Mouse (Mus musculus): Measurements from ENCODE around the gene Krba1.
A peak's percentile ranks its signal among the peaks of the same experiment; 100 is the strongest.

Gene Krba1

DNA sequence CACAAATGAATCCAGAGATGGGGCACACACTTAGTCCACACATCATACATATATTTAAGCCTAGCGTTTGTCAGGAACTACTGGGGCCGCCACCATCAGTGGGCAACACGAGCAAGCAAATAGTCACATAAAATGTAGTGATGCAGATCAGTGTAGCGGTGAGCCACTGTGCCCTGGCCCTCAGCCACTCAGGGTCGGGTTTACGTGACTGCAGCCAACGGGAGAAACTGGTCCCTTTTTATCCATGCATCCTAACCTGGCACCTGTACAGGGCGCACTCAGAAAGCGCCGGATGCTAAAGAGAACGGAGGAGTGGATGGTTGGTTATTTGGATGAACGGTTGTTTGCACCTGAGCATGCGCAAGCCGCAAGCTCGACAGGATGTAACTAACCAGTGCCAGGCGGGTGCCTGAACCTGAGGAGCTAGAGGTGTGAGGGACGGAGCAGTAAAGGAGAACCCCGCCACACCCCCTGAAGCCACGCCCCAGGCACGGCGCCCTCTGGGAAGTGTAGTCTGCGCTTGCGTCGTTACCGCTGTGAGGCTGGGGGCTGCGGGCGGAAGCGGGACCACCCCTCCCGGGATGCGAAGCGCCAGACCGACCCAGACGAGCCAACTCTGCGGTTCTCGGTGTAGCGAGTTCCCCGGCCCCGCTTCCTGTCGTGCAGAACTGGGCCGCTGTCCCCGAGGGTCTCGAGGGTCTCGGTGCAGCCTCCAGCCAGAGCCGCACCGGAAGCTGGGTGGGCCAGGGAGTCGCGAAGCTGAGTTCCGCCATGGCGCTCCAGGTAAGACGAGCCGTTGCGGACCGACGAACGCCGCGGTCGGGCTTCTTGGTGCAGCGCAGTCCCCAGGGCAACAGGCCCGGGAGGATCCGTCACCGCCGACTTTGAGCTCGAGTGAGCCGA lies at the start of gene Krba1:
Krba1 (plus strand) TSS at position 482 of the 903 bp plus-strand sequence.
- peak; percentile 55 for DNase-seq (ENCODE audit: extremely low read depth, insufficient read length, low spot score)

DNA sequence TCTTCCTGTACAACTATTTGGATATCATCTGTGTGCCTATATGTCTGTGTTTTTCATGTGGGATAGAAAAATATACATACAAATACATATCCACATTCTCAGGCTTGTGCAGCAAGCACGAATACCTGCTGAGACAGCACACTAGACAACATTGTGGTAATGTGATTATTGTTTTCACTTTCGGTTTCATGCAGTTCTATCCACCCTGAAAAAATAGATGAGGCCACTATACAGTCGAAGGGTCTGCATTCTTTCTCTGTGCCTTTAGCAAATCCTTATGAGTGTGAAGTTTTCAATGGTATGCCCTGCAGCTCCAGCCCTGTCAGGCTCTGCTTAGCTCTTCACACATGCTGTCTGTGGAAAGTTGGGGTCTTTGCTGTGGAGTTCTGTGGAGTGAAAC lies 36.5 kb upstream of the Krba1 start:
- DNase-seq (ENCODE audit: extremely low read depth, insufficient read length, low spot score), result no peak

DNA sequence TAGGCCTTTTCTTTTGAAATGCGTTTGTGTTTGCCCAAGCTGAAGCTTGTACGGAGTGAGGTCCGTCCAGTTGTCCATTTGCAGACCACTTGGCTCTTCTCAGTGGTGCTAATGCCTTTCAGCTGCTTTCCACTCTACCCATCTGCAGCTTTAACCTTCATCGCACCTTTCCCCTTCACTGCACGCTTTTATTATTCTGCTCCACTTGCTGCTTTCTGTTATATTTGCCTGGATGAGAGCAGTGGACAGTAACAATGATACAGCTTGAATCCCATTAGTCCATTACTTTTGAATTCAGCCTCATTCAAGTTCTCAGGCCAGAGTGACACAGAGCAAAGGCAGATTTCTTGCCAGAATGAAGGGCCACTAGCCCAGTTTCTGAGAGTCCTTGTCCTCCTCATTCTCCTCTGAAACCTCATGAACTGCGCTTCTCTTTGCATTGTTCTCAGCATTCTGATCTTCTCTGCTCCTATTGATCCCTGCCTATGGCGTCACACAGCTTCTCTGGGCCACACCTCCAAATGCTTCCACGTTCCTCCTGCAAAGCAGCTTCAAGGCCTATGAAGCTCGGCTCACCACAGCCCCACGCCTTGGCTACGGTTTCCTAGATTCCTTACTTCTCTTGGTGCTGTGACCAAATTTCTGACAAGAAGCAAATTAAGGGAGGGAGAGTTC lies 28.9 kb upstream of the Krba1 start:
- DNase-seq (ENCODE audit: extremely low read depth, insufficient read length, low spot score), result no peak

DNA sequence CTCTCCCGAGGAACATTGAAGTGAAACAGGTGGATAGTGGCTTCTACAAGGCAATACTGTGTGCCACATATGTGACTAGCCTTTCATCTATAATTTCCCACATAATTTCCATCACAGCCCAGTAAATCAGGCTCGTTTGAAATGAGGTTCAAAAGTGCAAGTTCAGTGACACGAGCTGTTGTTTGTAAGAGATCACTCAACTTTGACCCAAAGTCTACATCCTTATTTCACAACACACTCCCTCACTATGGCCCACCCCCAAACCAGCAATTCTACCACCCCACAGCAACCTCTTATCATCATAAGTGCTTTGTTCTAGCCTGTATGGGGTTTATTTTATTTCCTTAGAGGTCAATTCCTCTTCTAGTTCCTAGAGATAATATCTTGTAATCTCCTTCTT lies 7.2 kb upstream of the Krba1 start:
- DNase-seq (ENCODE audit: extremely low read depth, insufficient read length, low spot score), result no peak

DNA sequence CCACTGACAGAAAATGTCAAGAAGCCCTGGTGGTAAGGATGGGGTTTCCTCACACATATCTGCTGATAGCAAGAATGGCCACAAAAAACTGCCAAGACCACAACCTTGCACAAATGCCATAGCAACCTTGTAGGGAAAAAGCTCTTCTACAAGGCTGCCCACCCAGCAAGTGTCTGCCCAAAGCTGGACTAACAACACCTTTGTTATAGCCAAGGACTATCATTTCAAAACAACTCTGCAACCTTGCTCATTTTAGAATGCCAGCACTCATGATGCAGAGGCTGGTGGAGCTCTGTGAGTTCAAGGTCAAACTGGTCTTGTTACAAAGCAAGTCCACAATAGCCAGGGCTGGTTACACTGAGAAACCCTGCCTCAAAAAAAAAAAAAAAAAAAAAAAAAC lies 1.6 kb upstream of the Krba1 start:
- DNase-seq (ENCODE audit: extremely low read depth, insufficient read length, low spot score), result no peak

DNA sequence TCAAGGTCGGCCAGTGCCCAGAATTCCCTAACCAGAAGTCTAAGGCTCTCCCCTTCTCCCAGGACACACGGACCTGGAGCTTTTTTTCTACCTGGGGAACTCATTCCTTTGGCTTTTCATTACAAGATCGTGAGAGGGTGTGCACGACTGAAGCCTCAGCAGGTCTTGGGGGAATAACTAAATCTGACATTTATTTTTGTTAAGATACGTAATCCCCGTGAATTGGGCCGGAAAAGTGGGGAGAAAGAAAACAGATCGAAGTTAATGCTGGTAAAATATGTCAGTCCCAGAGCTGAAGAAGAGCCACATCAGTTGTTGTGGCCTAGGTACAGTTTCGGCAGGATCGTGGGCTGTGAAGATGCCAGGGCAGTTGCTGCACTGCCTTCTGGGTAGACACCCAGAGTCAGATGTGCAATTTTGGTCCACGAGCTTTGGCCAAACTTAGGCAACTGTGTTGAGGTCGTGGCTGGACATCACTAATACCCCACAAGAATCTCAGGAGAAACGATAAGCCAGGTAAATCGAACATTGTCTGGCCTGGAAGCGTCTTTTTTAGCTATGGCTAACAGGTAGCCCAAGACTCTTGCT lies 716 bp downstream of the Krba1 start:
- DNase-seq (ENCODE audit: extremely low read depth, insufficient read length, low spot score), result no peak

DNA sequence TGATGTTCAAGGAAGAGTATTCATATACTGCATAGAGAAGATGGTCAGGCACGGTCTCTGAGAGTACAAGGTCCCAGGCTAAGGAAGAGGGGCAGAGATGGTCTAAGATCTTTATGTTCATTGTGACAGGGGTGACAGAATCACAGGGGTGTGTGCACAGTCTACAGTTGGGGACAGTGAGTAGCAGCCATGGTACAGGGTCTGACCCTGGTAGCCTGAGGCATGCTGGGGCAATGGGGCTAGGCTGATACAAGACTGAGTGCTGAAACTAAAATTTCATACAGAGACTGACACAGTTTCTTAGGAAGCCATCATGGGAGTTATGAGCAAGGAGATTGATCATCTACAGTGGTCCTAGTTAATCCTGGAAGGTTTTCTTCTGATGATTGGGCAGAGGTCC lies 1.3 kb downstream of the Krba1 start:
- no peak for DNase-seq (ENCODE audit: extremely low read depth, insufficient read length, low spot score)

DNA sequence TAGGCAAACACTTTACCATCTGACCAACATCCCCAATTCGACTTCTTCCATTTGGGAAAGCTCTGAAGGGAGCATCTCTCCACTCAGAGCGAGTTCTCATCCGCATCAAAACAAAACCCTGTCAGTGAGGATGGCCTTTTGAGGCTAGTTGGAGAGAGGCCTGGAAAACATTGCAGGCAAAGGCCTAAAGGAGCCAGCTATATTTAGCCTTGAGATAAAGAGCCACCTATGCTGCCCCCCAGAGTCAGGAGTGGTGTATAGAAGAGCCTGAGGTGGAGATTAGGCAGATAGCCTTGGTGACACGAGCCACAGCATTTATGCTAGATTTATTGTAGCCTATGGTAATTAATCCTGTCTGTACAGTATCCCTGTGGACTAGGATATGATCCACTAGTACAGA lies 1.9 kb downstream of the Krba1 start:
- DNase-seq (ENCODE audit: extremely low read depth, insufficient read length, low spot score), result no peak

DNA sequence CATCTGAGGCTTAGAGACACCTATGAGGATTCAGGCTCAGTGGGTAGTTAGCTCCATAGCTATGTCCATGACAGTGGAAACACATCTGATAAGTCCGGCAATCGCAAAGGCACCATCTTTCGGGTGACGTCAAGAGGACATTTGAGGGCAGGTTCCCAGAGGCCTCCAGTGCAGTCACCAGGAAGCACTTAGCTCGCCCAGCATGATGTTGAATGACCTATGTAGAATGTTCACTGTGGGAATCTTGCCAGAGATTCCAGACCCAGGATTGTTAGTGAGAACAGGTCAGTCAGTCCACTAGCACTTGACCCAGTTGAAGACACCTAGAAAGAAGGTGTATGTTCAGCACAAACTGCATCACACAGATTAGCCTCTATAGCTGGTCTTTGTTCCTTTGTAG lies 4.5 kb downstream of the Krba1 start:
- DNase-seq (ENCODE audit: extremely low read depth, insufficient read length, low spot score), result no peak

DNA sequence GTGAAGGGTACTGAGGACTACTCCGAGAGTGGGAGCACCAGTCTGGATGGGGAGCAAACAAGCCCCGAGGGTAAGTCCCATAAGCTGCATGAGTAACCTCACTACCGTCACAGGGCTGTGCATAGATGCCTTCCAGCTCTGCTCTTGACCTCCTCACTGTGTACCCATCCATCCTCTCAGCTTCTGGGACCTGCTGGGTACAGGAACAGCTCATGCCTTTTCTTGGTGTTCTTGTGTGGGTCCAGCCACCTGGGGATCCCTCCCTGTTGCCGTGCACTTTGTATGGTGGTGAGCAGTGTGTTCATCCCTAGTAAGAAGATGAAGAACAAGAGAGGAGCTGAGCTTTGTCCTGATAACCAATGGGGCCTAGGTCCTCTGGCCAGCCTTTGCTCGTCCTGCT lies 8.7 kb downstream of the Krba1 start:
- DNase-seq (ENCODE audit: extremely low read depth, insufficient read length, low spot score), result no peak

DNA sequence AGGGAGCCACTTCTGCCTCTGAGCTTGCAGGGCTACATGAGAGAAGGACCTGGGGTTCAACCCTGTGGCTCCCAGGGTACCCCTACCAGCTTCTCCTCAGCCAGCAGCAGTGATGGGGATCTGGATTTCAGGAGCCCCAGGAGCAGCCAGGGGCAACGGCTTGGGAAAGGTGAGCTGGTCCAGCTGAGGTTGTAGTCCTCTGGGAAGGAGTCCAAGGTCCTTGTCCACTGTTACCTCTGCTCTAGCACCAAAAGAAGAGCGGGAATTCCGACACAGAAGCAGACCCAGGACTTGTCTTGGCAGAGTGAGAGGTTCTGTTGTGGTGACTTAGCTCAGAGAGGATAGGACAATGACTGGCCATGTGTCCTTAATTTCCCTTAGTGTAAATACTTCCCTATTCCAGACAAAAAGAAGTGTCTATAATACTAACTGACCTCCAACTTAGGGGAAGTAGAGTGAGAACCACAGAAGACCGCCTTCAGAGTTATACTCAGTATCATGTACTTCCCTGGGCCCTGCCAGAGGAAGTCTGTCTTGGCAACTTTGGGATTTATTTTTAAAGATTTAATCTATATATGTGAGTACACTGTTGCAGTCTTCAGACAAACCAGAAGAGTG lies 14.4 kb downstream of the Krba1 start:
- no peak for DNase-seq (ENCODE audit: extremely low read depth, insufficient read length, low spot score)

DNA sequence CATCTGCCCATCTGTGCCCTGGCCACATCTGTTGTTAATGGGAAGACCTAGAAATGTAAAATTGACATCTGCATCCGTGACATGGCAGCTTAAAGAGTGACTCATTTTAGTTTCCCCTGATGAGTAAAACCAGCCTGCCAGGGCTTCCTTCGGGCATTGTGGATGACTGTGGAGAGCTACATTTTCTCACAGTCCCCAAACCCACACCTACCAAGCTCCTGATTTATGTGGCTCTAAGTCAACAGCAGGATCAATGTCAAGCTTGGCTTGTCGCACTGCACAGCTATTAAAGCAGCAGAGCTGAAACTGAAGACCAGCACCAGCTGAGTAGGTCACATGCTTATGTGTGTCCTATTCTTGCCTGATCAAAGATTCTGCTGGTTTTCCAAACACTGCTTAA lies 15.2 kb downstream of the Krba1 start:
- peak; percentile 11 for DNase-seq (ENCODE audit: extremely low read depth, insufficient read length, low spot score)

DNA sequence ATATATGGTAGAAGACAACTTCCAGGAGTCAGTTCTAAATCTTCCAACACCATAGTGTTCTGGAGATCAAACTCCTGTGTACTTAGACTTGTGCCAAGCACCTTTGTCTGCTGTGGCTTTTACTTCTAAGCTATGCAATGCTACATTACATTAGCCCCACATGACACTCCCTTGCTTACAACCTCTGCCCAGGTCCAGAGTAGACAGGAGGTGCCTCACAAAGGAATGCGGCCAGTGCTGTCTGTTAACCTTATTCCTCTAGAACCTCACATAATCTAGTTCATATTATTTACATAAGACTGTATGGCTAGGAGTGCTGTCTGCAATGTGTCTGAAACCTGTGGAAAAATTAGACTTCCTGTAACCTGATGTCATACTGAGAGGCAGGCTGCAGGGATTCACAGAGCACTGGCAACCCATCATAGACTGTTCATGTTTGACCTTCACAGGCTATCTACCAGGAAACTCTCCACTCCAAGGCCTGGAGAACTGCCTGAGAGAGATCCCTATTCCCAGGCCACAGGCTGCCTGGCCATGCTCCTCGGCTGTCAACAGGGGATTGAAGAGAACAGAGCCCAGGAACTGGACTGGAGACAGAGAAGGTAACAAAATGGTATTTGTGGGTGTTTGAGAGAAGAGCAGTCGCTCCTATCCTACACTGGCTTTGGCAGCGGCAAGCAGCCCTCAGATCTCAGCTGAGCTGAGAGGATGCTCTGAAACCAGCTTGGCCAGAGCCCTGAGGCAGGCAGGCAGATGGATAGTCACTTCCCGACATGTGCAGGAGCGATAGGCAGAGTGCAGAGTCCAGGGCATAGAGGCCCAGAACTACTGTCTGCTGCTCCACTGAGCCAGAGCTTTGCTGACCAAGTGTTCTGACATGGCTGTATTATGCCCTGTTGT lies 16.1 kb downstream of the Krba1 start:
- no peak for DNase-seq (ENCODE audit: extremely low read depth, insufficient read length, low spot score)

DNA sequence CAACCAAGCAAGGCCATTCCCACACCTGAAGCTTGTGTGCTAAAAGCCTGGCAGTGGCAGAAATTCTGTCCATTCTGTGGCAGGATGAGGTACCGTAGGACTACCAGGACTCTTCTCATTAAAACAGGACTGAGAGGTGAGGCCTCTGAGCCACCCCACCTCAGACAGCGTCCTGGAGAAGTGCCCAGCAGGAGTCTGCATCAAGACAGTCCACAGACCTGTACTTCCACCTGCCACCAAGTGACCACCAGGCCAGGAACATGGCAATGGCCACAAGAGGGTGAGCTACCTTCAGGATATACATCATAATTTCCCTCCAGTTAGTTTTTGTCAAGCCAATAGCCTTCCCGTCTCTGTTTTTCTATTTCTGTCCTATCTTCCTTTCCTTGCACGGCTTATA lies 16.8 kb downstream of the Krba1 start:
- no peak for DNase-seq (ENCODE audit: extremely low read depth, insufficient read length, low spot score)

DNA sequence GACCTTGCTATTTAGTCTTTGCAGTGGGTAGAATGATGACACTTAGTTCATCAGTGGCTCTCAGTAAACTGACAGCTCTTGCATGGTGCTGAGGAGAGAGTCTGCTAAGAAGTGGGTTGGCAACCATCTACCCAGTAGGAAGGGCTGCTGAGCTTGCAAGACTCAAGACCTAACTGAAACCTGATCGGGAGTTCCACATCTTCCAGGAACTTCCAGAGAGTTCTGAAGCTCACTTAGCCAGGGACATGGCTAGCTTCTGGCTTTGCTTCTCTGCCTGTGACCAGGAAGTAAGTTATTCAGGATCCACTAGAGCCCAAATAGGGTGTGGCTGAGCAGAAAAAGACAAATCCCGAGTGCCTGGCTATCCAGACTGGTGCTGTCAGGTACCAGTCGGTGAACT lies 17.3 kb downstream of the Krba1 start:
- no peak for DNase-seq (ENCODE audit: extremely low read depth, insufficient read length, low spot score)

DNA sequence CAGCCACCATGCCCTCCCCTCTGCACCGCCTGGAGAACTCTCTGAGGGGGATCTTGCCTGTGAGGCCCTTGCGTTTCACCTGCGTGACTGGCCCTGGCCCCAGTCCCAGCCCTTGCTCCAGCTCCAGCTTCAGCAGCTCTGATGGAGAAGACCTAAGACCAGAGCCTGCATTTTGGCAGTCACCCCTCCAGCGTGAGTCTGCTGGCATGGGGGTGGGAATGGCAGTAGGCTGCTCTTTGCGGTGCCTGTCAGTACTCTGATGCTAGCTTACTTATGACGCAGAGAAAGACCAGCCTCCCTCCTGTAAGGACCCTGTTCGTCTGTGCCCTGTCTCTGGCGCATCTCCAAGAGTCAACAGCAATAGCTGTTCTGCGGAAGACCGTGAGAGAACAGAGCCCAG lies 17.7 kb downstream of the Krba1 start:
- no peak for DNase-seq (ENCODE audit: extremely low read depth, insufficient read length, low spot score)

DNA sequence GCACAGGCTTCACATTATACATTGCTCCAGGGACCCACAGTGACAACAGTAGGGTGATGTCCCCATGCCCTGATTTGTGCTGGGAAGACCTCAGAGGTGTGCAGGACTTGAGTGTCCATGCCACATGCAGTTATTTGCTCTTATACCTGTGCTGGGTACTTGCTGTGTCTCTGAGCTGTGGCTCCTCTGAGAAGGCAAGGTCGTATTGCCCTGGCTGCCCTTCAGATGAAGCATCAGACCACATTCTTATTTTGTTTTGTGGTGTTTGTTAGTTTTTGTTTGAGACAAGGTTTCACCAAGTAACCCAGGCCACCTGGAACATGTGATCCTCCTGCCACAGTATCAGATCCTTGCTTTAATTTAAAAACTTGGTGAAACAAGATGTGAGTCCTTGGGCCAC lies 19.5 kb downstream of the Krba1 start:
- DNase-seq (ENCODE audit: extremely low read depth, insufficient read length, low spot score), result no peak

DNA sequence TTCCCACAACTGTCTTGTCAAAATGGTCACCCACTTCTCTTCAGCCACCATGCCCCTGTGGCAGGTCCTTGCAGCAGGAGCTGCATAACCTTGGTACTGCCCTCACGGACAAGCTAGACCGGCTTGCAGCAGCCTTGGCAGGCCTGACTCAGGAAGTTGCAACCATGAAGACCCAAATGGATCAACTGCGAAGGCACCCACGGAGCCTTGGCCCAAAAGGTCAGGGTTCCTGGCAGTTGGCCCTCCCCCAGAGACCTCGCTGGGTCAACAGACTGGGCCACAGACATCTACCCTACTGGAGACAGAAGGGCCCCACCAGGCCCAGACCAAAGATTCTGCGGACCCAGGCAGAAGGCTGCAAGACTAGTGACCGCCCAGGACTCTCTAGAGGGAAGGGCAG lies 20.2 kb downstream of the Krba1 start:
- DNase-seq (ENCODE audit: extremely low read depth, insufficient read length, low spot score), result no peak

DNA sequence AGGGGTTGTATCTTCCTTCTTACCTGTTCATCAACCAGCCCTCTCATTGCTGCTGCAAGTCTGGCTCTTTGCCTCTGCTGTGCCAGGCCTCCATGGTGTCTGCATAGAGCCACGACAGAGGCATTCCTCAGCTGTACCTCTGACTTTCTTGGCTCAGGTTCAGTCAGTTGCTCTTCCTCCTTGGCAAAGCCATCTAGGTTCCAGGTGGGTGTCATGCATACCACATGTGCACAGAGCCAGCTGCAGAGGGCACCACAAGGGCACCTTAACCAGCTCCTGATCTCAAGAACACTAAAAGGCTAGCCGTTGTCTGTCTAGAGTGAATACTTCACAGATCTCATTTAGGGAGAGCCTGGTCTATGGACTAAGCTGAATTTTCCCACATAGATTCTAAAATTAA lies 21.1 kb downstream of the Krba1 start:
- DNase-seq (ENCODE audit: extremely low read depth, insufficient read length, low spot score), result no peak

DNA sequence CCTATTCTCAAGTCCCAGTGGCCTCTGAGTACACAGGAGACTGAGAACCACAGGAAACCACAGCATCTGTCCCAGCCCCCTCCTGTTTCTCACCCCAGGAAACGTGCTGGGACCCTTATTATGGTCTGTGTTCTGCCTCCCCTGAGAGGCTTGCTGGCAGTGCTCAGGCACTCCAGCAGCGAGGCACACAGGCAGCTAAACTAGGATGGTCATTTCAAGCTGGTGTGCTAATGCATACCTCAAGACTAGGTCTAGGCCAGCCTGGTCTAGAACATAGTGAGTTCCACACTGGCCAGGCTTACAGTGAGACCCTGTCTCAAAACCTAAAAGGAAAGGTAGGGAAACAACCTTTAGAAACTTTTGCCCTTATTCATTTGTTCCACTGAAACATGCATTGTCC lies 25.3 kb downstream of the Krba1 start:
- no peak for DNase-seq (ENCODE audit: extremely low read depth, insufficient read length, low spot score)
